Mouse (Mus musculus): ENCODE data around the gene Actl6b.

Gene Actl6b

GRCm38 (mm10) chr5:137529221-137529995 is 23.9 kb upstream of the Actl6b start:
- no peak for DNase-seq (ENCODE audit: low spot score)

GRCm38 (mm10) chr5:137530075-137530474 is 23.2 kb upstream of the Actl6b start:
- DNase-seq (ENCODE audit: low spot score) = no peak

GRCm38 (mm10) chr5:137530588-137531413 is 22.5 kb upstream of the Actl6b start:
- no peak for DNase-seq (ENCODE audit: low spot score)

GRCm38 (mm10) chr5:137531414-137532130 is 21.7 kb upstream of the Actl6b start:
- no peak for DNase-seq (ENCODE audit: low spot score)

- DNase-seq (ENCODE audit: low spot score) = no peak
These were observed 21.0 kb upstream of the Actl6b start for GRCm38 (mm10) chr5:137532131-137532807.

- no peak for DNase-seq (ENCODE audit: low spot score)
These were observed 20.6 kb upstream of the Actl6b start for GRCm38 (mm10) chr5:137532808-137533116.

- peak; percentile 90 for DNase-seq (ENCODE audit: low spot score)
These were observed 20.0 kb upstream of the Actl6b start, which contains the start of the genes Epo and Gnb2 for GRCm38 (mm10) chr5:137533117-137533827. Epo (minus strand) TSS chr5:137533242. Gnb2 (minus strand) TSS chr5:137533510.

- DNase-seq (ENCODE audit: low spot score) = no peak
These were observed 18.6 kb upstream of the Actl6b start for GRCm38 (mm10) chr5:137534762-137535161.

- no peak for DNase-seq (ENCODE audit: low spot score)
These were observed 18.0 kb upstream of the Actl6b start for GRCm38 (mm10) chr5:137535318-137535717.

GRCm38 (mm10) chr5:137537461-137537860 is 15.9 kb upstream of the Actl6b start:
- DNase-seq (ENCODE audit: low spot score) = no peak

GRCm38 (mm10) chr5:137539291-137539801 is 14.0 kb upstream of the Actl6b start:
- no peak for DNase-seq (ENCODE audit: low spot score)

- no peak for DNase-seq (ENCODE audit: low spot score)
These were observed 12.3 kb upstream of the Actl6b start for GRCm38 (mm10) chr5:137540991-137541390.

GRCm38 (mm10) chr5:137541768-137542540 is 11.4 kb upstream of the Actl6b start:
- no peak for DNase-seq (ENCODE audit: low spot score)

- no peak for DNase-seq (ENCODE audit: low spot score)
These were observed 8.4 kb upstream of the Actl6b start for GRCm38 (mm10) chr5:137544926-137545325.

- DNase-seq (ENCODE audit: low spot score) = no peak
These were observed 7.7 kb upstream of the Actl6b start for GRCm38 (mm10) chr5:137545596-137545995.

GRCm38 (mm10) chr5:137549840-137550239 is 3.5 kb upstream of the Actl6b start:
- no peak for DNase-seq (ENCODE audit: low spot score)

GRCm38 (mm10) chr5:137551119-137551518 is 2.2 kb upstream of the Actl6b start:
- no peak for DNase-seq (ENCODE audit: low spot score)

- no peak for DNase-seq (ENCODE audit: low spot score)
These were observed 317 bp upstream of the Actl6b start for GRCm38 (mm10) chr5:137553000-137553399.

GRCm38 (mm10) chr5:137553898-137554297 is 581 bp downstream of the Actl6b start:
- DNase-seq (ENCODE audit: low spot score) = no peak

- DNase-seq (ENCODE audit: low spot score) = no peak
These were observed 8.2 kb downstream of the Actl6b start for GRCm38 (mm10) chr5:137561556-137561955.

Measured in urinary bladder, postnatal 10 days (tissue).